Mouse (Mus musculus): ENCODE measurements at regions not wholly inside any gene's neighbourhood (a gene's known extent, or its start where the extent isn't known, plus 50 kb on each side); places are given as distances from the start of the nearest gene placed in this dataset.

DNA sequence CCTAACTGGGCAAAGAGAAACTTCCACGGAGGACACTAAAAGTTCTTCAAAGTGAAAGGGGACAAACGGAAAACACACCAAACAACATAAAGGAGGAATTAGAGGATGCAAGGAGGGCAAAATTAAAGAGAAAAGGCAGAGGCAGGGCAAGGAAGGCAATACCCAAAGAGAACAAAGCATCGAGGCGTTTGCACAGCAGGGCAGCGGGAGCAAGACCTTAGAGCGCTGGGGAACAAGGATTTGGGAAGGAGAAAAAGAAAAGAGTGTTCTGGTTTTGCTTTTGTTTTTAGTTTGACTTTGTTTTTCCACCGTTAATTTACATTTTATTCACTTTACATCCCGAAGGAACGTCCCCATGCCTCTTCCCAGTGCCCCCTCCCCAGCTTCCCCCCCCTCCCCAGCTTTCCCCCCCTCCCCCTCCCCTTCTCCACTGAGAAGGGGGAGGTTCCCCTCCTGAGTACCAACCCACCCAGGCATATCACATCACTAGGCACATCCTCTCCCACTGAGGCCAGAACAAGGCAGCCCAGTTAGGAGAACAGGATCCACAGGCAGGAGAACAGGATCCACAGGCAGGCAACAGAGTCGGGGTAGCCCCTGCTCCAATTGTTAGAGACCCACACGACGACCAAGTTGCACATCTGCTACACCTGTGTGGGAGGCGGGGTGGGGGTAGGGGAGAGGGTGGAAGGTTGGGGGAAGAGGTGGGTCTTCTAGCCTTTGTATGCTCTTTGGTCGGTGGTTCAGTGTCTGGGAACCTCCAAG is 130.7 kb upstream of the Fat1 start:
- Histone ChIP-seq H3K4me3 (replicated peaks in 1 of 3; ENCODE audit: low read depth in 2 of 3, low read length in 2 of 3, poor library complexity in 1 of 3) (no peak overlapping the region), H3K27ac (ENCODE audit: insufficient read depth, low read depth) (no peak overlapping the region), H3K4me1 (ENCODE audit: control insufficient read depth in 1 of 2, insufficient read depth in 2 of 2) (no peaks in the 10 kb centered on the region), H3K4me2 (ENCODE audit: insufficient read depth, low read depth, poor library complexity, severe bottlenecking) (no peak overlapping the region), H3K79me2 (replicated peaks; ENCODE audit: control insufficient read depth, extremely low read depth, insufficient read depth, poor library complexity, severe bottlenecking) (no peaks in the 10 kb centered on the region), H3K36me3 (replicated peaks in 1 of 2; ENCODE audit: control insufficient read depth in 1 of 2, insufficient read depth in 1 of 2, low read length in 1 of 2) (no peaks in the 10 kb centered on the region), H3K27me3 (replicated peaks) (no peaks in the 10 kb centered on the region), H3K9me3 (replicated peaks; ENCODE audit: low read length) (peaks cover 66% of the 10 kb centered on the region), H3K9ac (ENCODE audit: insufficient read depth, low read depth) (no peak overlapping the region)
- dilution Hi-C loops (cut with MboI; ENCODE audit: extremely low pct_ligation_motif_present, extremely low pct_unique_long_range_greater_than_20kb, low sequenced_read_pairs) (no loop called here), in situ Hi-C loops (cut with MboI; ENCODE audit: low pct_ligation_motif_present, low pct_unique_long_range_greater_than_20kb, low sequenced_read_pairs) (no loop called here)
- DNase-seq (ENCODE audit: extremely low read depth), result no peak
- TF ChIP-seq MAFK (IDR thresholded peaks at IDR 0.05; ENCODE audit: insufficient replicate concordance, low read length) (no peak), UBTF (IDR thresholded peaks at IDR 0.05; ENCODE audit: low read depth, low read length) (no peak), MEF2A (IDR thresholded peaks at IDR 0.05; ENCODE audit: borderline replicate concordance, low read depth, low read length) (no peak), PAX5 (IDR thresholded peaks at IDR 0.05; ENCODE audit: low read length) (no peak), USF1 (IDR thresholded peaks at IDR 0.05; ENCODE audit: low read depth, low read length) (no peak), JUND (conservative IDR thresholded peaks at IDR 0.05; ENCODE audit: low read depth, low read length) (no peak), POLR2A (IDR thresholded peaks at IDR 0.05; ENCODE audit: low read depth, low read length) (no peak), TCF12 (IDR thresholded peaks at IDR 0.05; ENCODE audit: low read depth, low read length) (no peak), ZMIZ1 (IDR thresholded peaks at IDR 0.05; ENCODE audit: low read depth, low read length) (no peak), MAX (IDR thresholded peaks at IDR 0.05; ENCODE audit: low read length) (no peak), MYC (IDR thresholded peaks at IDR 0.05; ENCODE audit: low read depth, low read length) (no peak), NRF1 (IDR thresholded peaks at IDR 0.05; ENCODE audit: low read depth, low read length) (no peak), EP300 (IDR thresholded peaks at IDR 0.05; ENCODE audit: low read length) (no peak), ZC3H11A (IDR thresholded peaks at IDR 0.05; ENCODE audit: low read depth, low read length) (no peak), TBP (conservative IDR thresholded peaks at IDR 0.05; ENCODE audit: low read depth, low read length) (no peak), JUN (IDR thresholded peaks at IDR 0.05; ENCODE audit: insufficient read depth, low read depth, low read length) (no peak), KAT2A (IDR thresholded peaks at IDR 0.05; ENCODE audit: insufficient replicate concordance, low read length) (no peak)

DNA sequence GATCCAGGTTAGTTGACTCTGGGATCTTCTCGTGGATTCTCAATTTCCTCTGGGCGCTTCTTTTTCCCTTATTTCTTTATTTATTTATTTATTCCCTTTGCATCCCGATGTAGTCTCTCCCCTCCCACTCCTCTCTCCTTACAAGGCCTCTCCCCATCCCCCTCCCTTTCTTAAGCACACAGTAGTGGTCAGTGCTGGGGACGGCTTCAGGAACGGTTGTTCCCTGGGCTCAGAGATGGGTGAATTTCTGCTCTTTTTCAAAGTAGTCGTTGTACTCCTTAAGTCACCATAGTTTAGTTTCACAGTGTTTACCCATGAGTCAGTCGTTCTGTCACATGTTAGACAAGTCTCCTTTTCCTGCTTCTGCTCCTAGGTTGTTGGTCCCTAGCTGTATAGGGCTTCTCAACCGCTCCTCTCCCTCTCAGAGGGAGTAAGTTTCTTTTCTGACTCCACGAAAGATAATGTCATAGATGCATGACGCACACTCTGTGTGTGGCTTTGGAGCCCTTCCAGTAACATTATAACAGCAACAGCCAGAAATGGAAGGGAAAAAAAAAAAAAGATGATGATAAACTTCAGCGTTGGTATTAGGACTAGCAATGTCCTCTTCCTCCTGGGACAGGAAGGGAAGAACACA is 129.9 kb upstream of the Fat1 start:
- no peak for DNase-seq (ENCODE audit: extremely low read depth)
- dilution Hi-C loops (cut with MboI; ENCODE audit: extremely low pct_ligation_motif_present, extremely low pct_unique_long_range_greater_than_20kb, low sequenced_read_pairs), result no loop called here
- Histone ChIP-seq H3K4me3 (replicated peaks in 1 of 3; ENCODE audit: low read depth in 2 of 3, low read length in 2 of 3, poor library complexity in 1 of 3) (no peak overlapping the region), H3K27me3 (replicated peaks) (no peaks in the 10 kb centered on the region), H3K79me2 (replicated peaks; ENCODE audit: control insufficient read depth, extremely low read depth, insufficient read depth, poor library complexity, severe bottlenecking) (no peaks in the 10 kb centered on the region), H3K9me3 (replicated peaks; ENCODE audit: low read length) (peaks cover 62% of the 10 kb centered on the region), H3K9ac (ENCODE audit: insufficient read depth, low read depth) (no peak overlapping the region), H3K4me2 (ENCODE audit: insufficient read depth, low read depth, poor library complexity, severe bottlenecking) (no peak overlapping the region), H3K36me3 (replicated peaks in 1 of 2; ENCODE audit: control insufficient read depth in 1 of 2, insufficient read depth in 1 of 2, low read length in 1 of 2) (no peaks in the 10 kb centered on the region), H3K4me1 (ENCODE audit: control insufficient read depth in 1 of 2, insufficient read depth in 2 of 2) (no peaks in the 10 kb centered on the region), H3K27ac (ENCODE audit: insufficient read depth, low read depth) (no peak overlapping the region)
- in situ Hi-C loops (cut with MboI; ENCODE audit: low pct_ligation_motif_present, low pct_unique_long_range_greater_than_20kb, low sequenced_read_pairs), result no loop called here
- TF ChIP-seq GABPA (IDR thresholded peaks at IDR 0.05; ENCODE audit: insufficient replicate concordance, low read depth, low read length) (no peak), ELF1 (IDR thresholded peaks at IDR 0.05; ENCODE audit: low read depth, low read length) (no peak), SIN3A (IDR thresholded peaks at IDR 0.05; ENCODE audit: low read length) (no peak), ZMIZ1 (IDR thresholded peaks at IDR 0.05; ENCODE audit: low read depth, low read length) (no peak), MAZ (IDR thresholded peaks at IDR 0.05; ENCODE audit: low read depth, low read length) (no peak), TCF12 (IDR thresholded peaks at IDR 0.05; ENCODE audit: low read depth, low read length) (no peak), MAX (IDR thresholded peaks at IDR 0.05; ENCODE audit: low read length) (no peak), MEF2A (IDR thresholded peaks at IDR 0.05; ENCODE audit: borderline replicate concordance, low read depth, low read length) (no peak), JUN (IDR thresholded peaks at IDR 0.05; ENCODE audit: insufficient read depth, low read depth, low read length) (no peak), NELFE (IDR thresholded peaks at IDR 0.05; ENCODE audit: low read depth, low read length) (no peak), CTCF (conservative IDR thresholded peaks at IDR 0.05 in 1 of 2, IDR thresholded peaks at IDR 0.05 in 1 of 2; ENCODE audit: low read depth in 2 of 2, low read length in 2 of 2) (no peak), HCFC1 (IDR thresholded peaks at IDR 0.05; ENCODE audit: low read depth, low read length) (no peak), KAT2A (IDR thresholded peaks at IDR 0.05; ENCODE audit: insufficient replicate concordance, low read length) (no peak), IRF4 (IDR thresholded peaks at IDR 0.05; ENCODE audit: low read depth, low read length) (no peak)
